Mouse (Mus musculus): ENCODE results near the gene St3gal2. TPM values are rescaled to one million over a fixed set of nuclear protein-coding genes. Genes with fewer than 3 reads are reported as not detected.
"Not testable (repeated sequence)": the region's sequence is repeated elsewhere in the genome, so short reads cannot be mapped to it uniquely, and the experiment has no call there.

The St3gal2 gene
- total and polyA plus RNA-seq, 2 experiments from 2014 or later = 9.9 to 12.6 TPM

- no peak for ATAC-seq (ENCODE audit: insufficient read depth, low read depth)
- H3K36me3 ChIP-seq (replicated peaks; ENCODE audit: control insufficient read depth, insufficient read depth, low read length) = peaks cover 90% of the 10 kb centered on the region
Measured at GRCm38 (mm10) chr8:110987805-110988744, 68.4 kb downstream of the St3gal2 start.

GRCm38 (mm10) chr8:110990017-110990416 is 70.3 kb downstream of the St3gal2 start:
- H3K27ac ChIP-seq (ENCODE audit: low read depth) = no peak overlapping the region
- H3K9ac ChIP-seq (replicated peaks; ENCODE audit: low read depth, low read length) = no peak overlapping the region
- H3K36me3 ChIP-seq (replicated peaks; ENCODE audit: control insufficient read depth, insufficient read depth, low read length) = peaks cover 74% of the 10 kb centered on the region
- TF ChIP-seq CTCF (IDR thresholded peaks at IDR 0.05; ENCODE audit: low read depth) (no peak), EP300 (IDR thresholded peaks at IDR 0.05; ENCODE audit: low read depth) (no peak)
- DNase-seq (ENCODE audit: low spot score) = no peak
- ATAC-seq (ENCODE audit: insufficient read depth, low read depth) = no peak
- WGBS = 87% methylated on average over 9 of the region's 9 CpGs
- no peaks in the 10 kb centered on the region for H3K9me3 ChIP-seq (replicated peaks; ENCODE audit: control insufficient read depth, low read length)
- H3K27me3 ChIP-seq (ENCODE audit: control insufficient read depth, insufficient read depth, low read length) = no peaks in the 10 kb centered on the region
- no peaks in the 10 kb centered on the region for H3K4me1 ChIP-seq (ENCODE audit: control insufficient read depth, insufficient read depth)
- no peak overlapping the region for H3K4me2 ChIP-seq (ENCODE audit: low read depth, low read length)
- no peak overlapping the region for H3K4me3 ChIP-seq (ENCODE audit: low read depth, low read length)

More at GRCm38 (mm10) chr8:110987805-110988744, 68.4 kb downstream of the St3gal2 start:
- TF ChIP-seq CTCF (IDR thresholded peaks at IDR 0.05; ENCODE audit: low read depth) (no peak), EP300 (IDR thresholded peaks at IDR 0.05; ENCODE audit: low read depth) (no peak)
- Histone ChIP-seq H3K27ac (ENCODE audit: low read depth) (no peak overlapping the region), H3K4me2 (ENCODE audit: low read depth, low read length) (no peak overlapping the region), H3K27me3 (ENCODE audit: control insufficient read depth, insufficient read depth, low read length) (no peaks in the 10 kb centered on the region), H3K4me1 (ENCODE audit: control insufficient read depth, insufficient read depth) (no peaks in the 10 kb centered on the region), H3K4me3 (ENCODE audit: low read depth, low read length) (no peak overlapping the region), H3K9me3 (replicated peaks; ENCODE audit: control insufficient read depth, low read length) (no peaks in the 10 kb centered on the region), H3K9ac (replicated peaks; ENCODE audit: low read depth, low read length) (no peak overlapping the region)
- 80% methylated on average over 8 of the region's 8 CpGs for WGBS
- no peak for DNase-seq (ENCODE audit: low spot score)

- Histone ChIP-seq H3K4me1 (ENCODE audit: control insufficient read depth, insufficient read depth) (peaks cover 6% of the 10 kb centered on the region), H3K9me3 (replicated peaks; ENCODE audit: control insufficient read depth, low read length) (no peaks in the 10 kb centered on the region), H3K4me3 (ENCODE audit: low read depth, low read length) (peak overlapping the region; percentile 73), H3K36me3 (replicated peaks; ENCODE audit: control insufficient read depth, insufficient read depth, low read length) (peaks cover 14% of the 10 kb centered on the region), H3K27me3 (ENCODE audit: control insufficient read depth, insufficient read depth, low read length) (no peaks in the 10 kb centered on the region), H3K9ac (replicated peaks; ENCODE audit: low read depth, low read length) (peak overlapping the region; percentile 65), H3K4me2 (ENCODE audit: low read depth, low read length) (peak overlapping the region; percentile 71), H3K27ac (ENCODE audit: low read depth) (peak overlapping the region; percentile 77)
- ATAC-seq (ENCODE audit: insufficient read depth, low read depth) (no peak), DNase-seq (ENCODE audit: low spot score) (no peak)
- TF ChIP-seq CTCF (IDR thresholded peaks at IDR 0.05; ENCODE audit: low read depth) (no peak), EP300 (IDR thresholded peaks at IDR 0.05; ENCODE audit: low read depth) (no peak)
- WGBS = 34% methylated on average over 16 of the region's 16 CpGs
Measured at GRCm38 (mm10) chr8:110996641-110997430, 77.1 kb downstream of the St3gal2 start.

- peak within 1 kb of the TSS; percentile 77 for H3K27ac ChIP-seq (ENCODE audit: low read depth)
- DNase-seq (ENCODE audit: low spot score) (peak; percentile 91), ATAC-seq (ENCODE audit: insufficient read depth, low read depth) (peak; percentile 97)
- H3K9me3 ChIP-seq (replicated peaks; ENCODE audit: control insufficient read depth, low read length) = no peaks in the 10 kb centered on the region
- peak within 1 kb of the TSS; percentile 73 for H3K4me3 ChIP-seq (ENCODE audit: low read depth, low read length)
- H3K4me2 ChIP-seq (ENCODE audit: low read depth, low read length) = peak within 1 kb of the TSS; percentile 71
- 4% methylated on average over 58 of the region's 58 CpGs for WGBS
- H3K27me3 ChIP-seq (ENCODE audit: control insufficient read depth, insufficient read depth, low read length) = no peaks in the 10 kb centered on the region
- peaks cover 4% of the 10 kb centered on the region; the same call in 1 of the 2 replicates for H3K36me3 ChIP-seq (replicated peaks; ENCODE audit: control insufficient read depth, insufficient read depth, low read length)
- H3K9ac ChIP-seq (replicated peaks; ENCODE audit: low read depth, low read length) = peak within 1 kb of the TSS; percentile 65
- H3K4me1 ChIP-seq (ENCODE audit: control insufficient read depth, insufficient read depth) = peaks cover 6% of the 10 kb centered on the region
- TF ChIP-seq EP300 (IDR thresholded peaks at IDR 0.05; ENCODE audit: low read depth) = no peak
- TF ChIP-seq CTCF (IDR thresholded peaks at IDR 0.05; ENCODE audit: low read depth) = 0 out of 2 replicates have a peak, but pooled peaks have one; percentile 10
Measured at GRCm38 (mm10) chr8:110997547-110998531, 78.1 kb downstream of the St3gal2 start, which contains the start of gene Ddx19a. Gene Ddx19a, minus strand, starts transcription at chr8:110997800.

- 75% methylated on average over 8 of the region's 10 CpGs for WGBS
- not testable (repeated sequence) for H3K9ac ChIP-seq (replicated peaks; ENCODE audit: low read depth, low read length); H3K4me3 ChIP-seq (ENCODE audit: low read depth, low read length); H3K4me1 ChIP-seq (ENCODE audit: control insufficient read depth, insufficient read depth); ATAC-seq (ENCODE audit: insufficient read depth, low read depth); H3K9me3 ChIP-seq (replicated peaks; ENCODE audit: control insufficient read depth, low read length); H3K4me2 ChIP-seq (ENCODE audit: low read depth, low read length); H3K27me3 ChIP-seq (ENCODE audit: control insufficient read depth, insufficient read depth, low read length); DNase-seq (ENCODE audit: low spot score); H3K27ac ChIP-seq (ENCODE audit: low read depth)
- H3K36me3 ChIP-seq (replicated peaks; ENCODE audit: control insufficient read depth, insufficient read depth, low read length) = peaks cover 45% of the 10 kb centered on the region
Measured at GRCm38 (mm10) chr8:111010230-111010991, 90.7 kb downstream of the St3gal2 start.
